Mouse (Mus musculus) neural tube, embryonic 14.5 days (tissue): ENCODE results near the gene Gpr35. TPM values are rescaled to one million over a fixed set of nuclear protein-coding genes. Genes with fewer than 3 reads are reported as not detected.
A peak's percentile ranks its signal among the peaks of the same experiment; 100 is the strongest.

ENCODE experiments used
- ATAC-seq: fragments of 200-750 bp; cut with Nextera tagmentation; 2 replicates; pipeline ENCODE4 v1.8.0; 2017; ENCODE audit warnings: low read depth, mild to moderate bottlenecking, moderate TSS enrichment, moderate library complexity
- H3K27ac ChIP-seq: fragments of 300-500 bp; sonication (generic); 2 replicates; pipeline ENCODE4 v1.5.1; 2014; ENCODE audit warnings: low read depth, mild to moderate bottlenecking, control low read depth, low read length, moderate library complexity, mixed read lengths
- H3K27me3 ChIP-seq: fragments of 300-500 bp; sonication (generic); 2 replicates; pipeline ENCODE4 v1.6.1; 2014; ENCODE audit warnings: low read length; ENCODE audit not compliant: control insufficient read depth, insufficient read depth
- H3K36me3 ChIP-seq: fragments of 300-500 bp; sonication (generic); 2 replicates; pipeline ENCODE4 v1.6.1; 2014; ENCODE audit warnings: low read length, mixed read lengths; ENCODE audit not compliant: control insufficient read depth, insufficient read depth
- H3K4me1 ChIP-seq: fragments of 300-500 bp; sonication (generic); 2 replicates; pipeline ENCODE4 v1.6.1; 2014; ENCODE audit warnings: low read length; ENCODE audit not compliant: control insufficient read depth, insufficient read depth
- H3K4me2 ChIP-seq: fragments of 300-500 bp; sonication (generic); 2 replicates; pipeline ENCODE4 v1.6.1; 2014; ENCODE audit warnings: mild to moderate bottlenecking, low read depth, low read length, control low read depth
- H3K4me3 ChIP-seq: fragments of 300-500 bp; sonication (generic); 2 replicates; pipeline ENCODE4 v1.5.1; 2014; ENCODE audit warnings: low read depth, low read length, control low read depth, mixed read lengths
- H3K9ac ChIP-seq: fragments of 300-500 bp; sonication (generic); replicated peaks from 2 replicates; pipeline ENCODE4 v1.6.1; 2014; ENCODE audit warnings: low read depth, mild to moderate bottlenecking, control low read depth, low read length, mixed read lengths
- H3K9me3 ChIP-seq: fragments of 300-500 bp; sonication (generic); 2 replicates; pipeline ENCODE4 v1.6.1; 2016; ENCODE audit warnings: low read length; ENCODE audit not compliant: control insufficient read depth
- WGBS: fragments of 180-500 bp; shearing (Covaris S2); extraction: QIAGEN DNeasy Blood & Tissue Kit; methylation state at CpG from one replicate; pipeline ENCODE4 v1.1.7; 2014; 5-methylcytosine and 5-hydroxymethylcytosine counted together
- polyA plus RNA-seq: library from polyadenylated mRNA; unstranded; fragments of >200 nt; fragmentation: Nextera tagmentation; extraction: Ambion mirVana; gene quantifications from 2 replicates; pipeline ENCODE4 v1.2.1, GENCODE M21; 2014

Gpr35 gene
- polyA plus RNA-seq, 1 experiment from 2014 or later, result 0.44 TPM

- ATAC-seq, result no peak
- no peak overlapping the region for H3K4me2 ChIP-seq
- H3K9me3 ChIP-seq, result no peaks in the 10 kb centered on the region
- no peak overlapping the region for H3K27ac ChIP-seq
- H3K27me3 ChIP-seq, result no peaks in the 10 kb centered on the region
- H3K9ac ChIP-seq, result no peak overlapping the region
- no peaks in the 10 kb centered on the region for H3K4me1 ChIP-seq
- no peak overlapping the region for H3K4me3 ChIP-seq
- peaks cover 55% of the 10 kb centered on the region for H3K36me3 ChIP-seq
- 86% methylated on average over 7 of the region's 7 CpGs for WGBS
Measured at GRCm38 (mm10) chr1:92920474-92921200, 30.0 kb upstream of the Gpr35 start.

GRCm38 (mm10) chr1:92921496-92921895 is 29.2 kb upstream of the Gpr35 start:
- peaks cover 47% of the 10 kb centered on the region for H3K36me3 ChIP-seq
- H3K27ac ChIP-seq, result no peak overlapping the region
- no peak for ATAC-seq
- 88% methylated on average over 4 of the region's 4 CpGs for WGBS
- H3K4me2 ChIP-seq, result no peak overlapping the region
- no peak overlapping the region for H3K4me3 ChIP-seq
- no peaks in the 10 kb centered on the region for H3K4me1 ChIP-seq
- no peak overlapping the region for H3K9ac ChIP-seq
- no peaks in the 10 kb centered on the region for H3K9me3 ChIP-seq
- no peaks in the 10 kb centered on the region for H3K27me3 ChIP-seq

- Histone ChIP-seq H3K36me3 (no peaks in the 10 kb centered on the region), H3K4me3 (no peak overlapping the region), H3K27me3 (no peaks in the 10 kb centered on the region), H3K9me3 (no peaks in the 10 kb centered on the region), H3K4me2 (no peak overlapping the region), H3K4me1 (peaks cover 5% of the 10 kb centered on the region), H3K9ac (no peak overlapping the region), H3K27ac (no peak overlapping the region)
- WGBS, result 26% methylated on average over 1 of the region's 1 CpGs
- no peak for ATAC-seq
Measured at GRCm38 (mm10) chr1:92930171-92930706, 20.4 kb upstream of the Gpr35 start.

- Histone ChIP-seq H3K4me1 (peaks cover 19% of the 10 kb centered on the region), H3K27me3 (no peaks in the 10 kb centered on the region), H3K4me2 (peak overlapping the region; percentile 90), H3K9me3 (no peaks in the 10 kb centered on the region), H3K9ac (peak overlapping the region; percentile 68), H3K27ac (peak overlapping the region; percentile 99), H3K4me3 (peak overlapping the region; percentile 85), H3K36me3 (peaks cover 5% of the 10 kb centered on the region)
- ATAC-seq, result no peak
- 79% methylated on average over 4 of the region's 4 CpGs for WGBS
Measured at GRCm38 (mm10) chr1:92933611-92934010, 17.1 kb upstream of the Gpr35 start.

GRCm38 (mm10) chr1:92934182-92934827 is 16.4 kb upstream of the Gpr35 start, which contains the start of gene Capn10:
TSS of gene Capn10 (plus strand) at chr1:92934376.
- under 1% methylated on average over 45 of the region's 45 CpGs for WGBS
- Histone ChIP-seq H3K36me3 (peaks cover 10% of the 10 kb centered on the region), H3K9me3 (no peaks in the 10 kb centered on the region)

GRCm38 (mm10) chr1:92935054-92935962 is 15.4 kb upstream of the Gpr35 start:
- Histone ChIP-seq H3K4me2 (peak overlapping the region; percentile 90), H3K27ac (peak overlapping the region; percentile 99), H3K9me3 (no peaks in the 10 kb centered on the region), H3K4me3 (peak overlapping the region; percentile 85), H3K9ac (peak overlapping the region; percentile 82), H3K4me1 (peaks cover 19% of the 10 kb centered on the region), H3K36me3 (peaks cover 20% of the 10 kb centered on the region), H3K27me3 (no peaks in the 10 kb centered on the region)
- 16% methylated on average over 10 of the region's 10 CpGs for WGBS
- ATAC-seq, result no peak

More at GRCm38 (mm10) chr1:92934182-92934827, 16.4 kb upstream of the Gpr35 start, which contains the start of gene Capn10:
- peak; percentile 100 for ATAC-seq
- H3K9ac ChIP-seq, result peak within 1 kb of the TSS; percentile 82
- H3K4me2 ChIP-seq, result peak within 1 kb of the TSS; percentile 90
- peak within 1 kb of the TSS; percentile 85 for H3K4me3 ChIP-seq
- H3K27me3 ChIP-seq, result no peaks in the 10 kb centered on the region
- peaks cover 19% of the 10 kb centered on the region for H3K4me1 ChIP-seq
- H3K27ac ChIP-seq, result peak within 1 kb of the TSS; percentile 99

GRCm38 (mm10) chr1:92935977-92936376 is 14.7 kb upstream of the Gpr35 start:
- Histone ChIP-seq H3K36me3 (peaks cover 23% of the 10 kb centered on the region), H3K4me3 (peak overlapping the region; percentile 85; the same call in 1 of the 2 replicates), H3K27ac (no peak overlapping the region), H3K9ac (peak overlapping the region; percentile 47; the same call in 1 of the 2 replicates), H3K27me3 (no peaks in the 10 kb centered on the region), H3K4me2 (peak overlapping the region; percentile 90), H3K4me1 (peaks cover 19% of the 10 kb centered on the region), H3K9me3 (no peaks in the 10 kb centered on the region)
- WGBS, result 49% methylated on average over 2 of the region's 2 CpGs
- no peak for ATAC-seq

GRCm38 (mm10) chr1:92936467-92936866 is 14.2 kb upstream of the Gpr35 start:
- no peaks in the 10 kb centered on the region for H3K27me3 ChIP-seq
- peaks cover 25% of the 10 kb centered on the region for H3K36me3 ChIP-seq
- ATAC-seq, result no peak
- no peak overlapping the region for H3K9ac ChIP-seq
- peaks cover 19% of the 10 kb centered on the region for H3K4me1 ChIP-seq
- WGBS, result 43% methylated on average over 3 of the region's 3 CpGs
- no peak overlapping the region for H3K27ac ChIP-seq
- no peak overlapping the region for H3K4me3 ChIP-seq
- H3K4me2 ChIP-seq, result peak overlapping the region; percentile 90
- H3K9me3 ChIP-seq, result no peaks in the 10 kb centered on the region
